Mouse (Mus musculus) lung, postnatal 10 days (tissue): ENCODE measurements around the gene Rragd.
"Not testable (repeated sequence)": the region's sequence is repeated elsewhere in the genome, so short reads cannot be mapped to it uniquely, and the experiment has no call there.

Experiments
- DNase-seq: peaks from one replicate; pipeline ENCODE4 v3.0.0; 2021

Gene Rragd

GRCm38 (mm10) chr4:32987006-32987405, 4.2 kb downstream of the Rragd start:
- DNase-seq, result no peak

DNA sequence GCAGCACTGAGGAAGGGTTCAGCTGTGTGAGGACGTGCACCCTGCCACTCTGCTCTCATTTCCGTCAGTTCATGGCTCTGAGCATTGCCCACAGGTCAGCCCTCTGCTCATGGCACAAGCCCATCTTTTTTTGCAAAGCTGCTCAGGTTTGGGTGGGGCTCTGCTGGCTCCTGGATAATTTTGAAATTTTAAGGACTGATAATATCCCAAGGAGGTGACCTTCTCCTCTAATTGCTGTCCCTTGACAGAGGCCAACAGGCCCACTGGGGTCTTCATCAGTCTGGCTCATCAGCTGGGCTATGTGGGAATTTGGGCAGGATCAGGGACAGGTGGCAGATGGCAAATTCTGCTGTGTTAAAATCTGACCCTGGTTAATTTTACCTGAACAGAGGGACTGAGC, 6.5 kb downstream of the Rragd start:
- no peak for DNase-seq

GRCm38 (mm10) chr4:32994168-32994567, 11.3 kb downstream of the Rragd start:
- DNase-seq, result no peak

DNA sequence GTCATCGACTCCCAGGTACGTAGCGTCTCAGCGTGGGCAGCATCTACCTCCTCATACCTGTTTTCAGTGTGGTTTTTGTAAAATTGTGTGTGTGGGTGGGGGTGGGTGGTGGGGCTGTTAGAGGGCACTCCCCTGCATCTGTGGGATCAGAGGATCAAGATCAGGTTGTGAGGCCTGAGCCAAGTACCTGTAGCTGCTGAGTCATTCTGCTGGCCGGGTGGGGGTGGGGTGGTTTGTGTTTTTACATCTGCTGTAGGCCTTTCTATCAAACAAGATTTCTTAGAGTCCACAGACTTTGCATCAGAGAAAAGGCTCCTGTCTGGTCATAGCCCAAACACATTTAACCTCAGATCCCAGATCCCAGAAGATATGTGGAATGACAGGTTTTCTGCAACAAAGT, 13.2 kb downstream of the Rragd start:
- no peak for DNase-seq

DNA sequence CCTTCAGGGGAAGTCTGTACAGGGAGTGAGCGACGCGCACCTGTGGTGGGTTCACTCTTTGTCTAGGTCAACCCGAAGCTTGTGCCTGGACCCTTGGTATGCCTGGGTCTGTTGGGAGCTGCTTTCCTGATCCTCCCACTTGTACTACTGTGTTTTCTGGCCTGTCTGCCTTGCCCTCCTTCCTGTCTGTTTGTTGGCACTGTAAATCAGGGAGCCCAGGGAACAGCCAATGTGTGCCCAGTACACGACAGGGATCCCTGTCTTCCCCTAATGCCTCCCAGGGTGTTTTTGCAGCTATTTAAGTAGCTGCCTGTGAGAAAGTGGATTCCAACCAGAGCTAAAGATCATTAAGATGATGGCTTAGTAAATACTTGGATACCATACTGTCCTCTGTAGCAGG, 14.7 kb downstream of the Rragd start:
- no peak for DNase-seq

DNA sequence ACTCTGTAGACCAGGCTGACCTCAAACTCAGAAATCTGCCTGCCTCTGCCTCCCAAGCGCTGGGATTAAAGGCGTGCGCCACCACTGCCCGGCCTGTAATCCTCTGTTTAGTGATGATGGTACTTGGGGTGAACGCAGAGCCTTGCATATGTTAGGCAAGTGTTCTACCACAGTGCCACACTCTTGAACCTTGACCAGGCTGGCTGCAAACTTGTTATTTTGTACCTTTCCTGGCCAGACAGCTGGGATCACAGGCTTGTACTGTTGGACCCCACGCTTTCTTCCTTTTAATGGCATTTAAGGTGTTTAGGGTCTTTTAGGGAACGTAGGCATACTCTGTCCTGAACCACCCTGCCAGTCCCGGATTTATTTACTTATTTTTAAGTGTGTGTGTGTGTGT, 16.2 kb downstream of the Rragd start:
- DNase-seq, result no peak

DNA sequence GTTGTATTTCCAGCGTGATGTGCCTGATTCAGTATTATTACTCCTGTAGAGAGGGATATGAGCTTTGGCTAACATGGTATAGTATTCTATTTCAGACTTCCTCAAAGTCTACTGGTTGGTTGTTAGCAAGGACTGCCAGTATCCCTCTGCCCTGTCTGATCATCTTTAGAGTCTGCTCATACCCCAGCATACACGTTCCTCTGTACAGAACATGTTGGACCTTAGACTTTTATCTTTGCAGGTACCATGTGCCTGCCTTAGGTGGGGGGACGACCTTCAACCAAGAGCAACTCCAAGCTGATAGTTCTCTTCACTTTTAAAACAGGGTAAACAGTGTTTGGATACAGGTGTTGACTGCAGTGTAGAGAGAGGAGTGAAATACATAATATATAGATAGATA, 19.2 kb downstream of the Rragd start:
- DNase-seq, result no peak

DNA sequence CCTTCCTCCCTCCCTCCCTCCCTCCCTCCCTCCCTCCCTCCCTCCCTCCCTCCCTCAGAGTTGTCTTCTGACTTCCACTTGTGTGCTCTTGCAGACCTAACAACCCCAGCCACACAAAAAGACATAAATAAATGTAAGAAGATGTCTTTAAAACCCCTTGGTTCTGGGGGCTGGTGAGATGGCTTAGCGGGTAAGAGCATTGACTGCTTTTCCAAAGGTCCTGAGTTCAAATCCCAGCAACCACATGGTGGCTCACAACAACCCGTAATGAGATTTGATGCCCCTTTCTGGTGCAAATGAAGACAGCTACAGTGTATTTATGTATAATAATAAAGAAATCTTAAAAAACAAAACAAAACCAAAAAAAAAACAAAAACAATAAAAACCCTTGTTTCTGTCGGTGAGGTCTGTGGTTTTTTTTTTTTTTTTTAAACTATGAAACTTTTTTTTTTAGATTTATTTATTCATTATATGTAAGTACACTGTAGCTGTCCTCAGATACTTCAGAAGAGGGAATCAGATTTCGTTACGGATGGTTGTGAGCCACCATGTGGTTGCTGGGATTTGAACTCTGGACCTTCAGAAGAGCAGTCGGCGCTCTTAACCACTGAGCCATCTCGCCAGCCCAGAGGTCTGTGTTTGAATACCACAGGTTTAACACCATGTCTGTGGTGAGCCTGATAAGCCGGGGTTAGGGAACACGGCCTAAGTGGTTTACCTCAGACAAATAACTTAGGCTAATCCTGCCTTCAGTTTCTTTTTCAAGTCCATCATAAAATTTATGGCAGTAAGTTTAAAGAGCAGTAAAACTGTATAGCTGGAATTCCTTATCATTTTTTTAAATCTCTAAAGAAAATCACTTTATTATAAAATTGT, 23.0 kb downstream of the Rragd start:
- not testable (repeated sequence) for DNase-seq

DNA sequence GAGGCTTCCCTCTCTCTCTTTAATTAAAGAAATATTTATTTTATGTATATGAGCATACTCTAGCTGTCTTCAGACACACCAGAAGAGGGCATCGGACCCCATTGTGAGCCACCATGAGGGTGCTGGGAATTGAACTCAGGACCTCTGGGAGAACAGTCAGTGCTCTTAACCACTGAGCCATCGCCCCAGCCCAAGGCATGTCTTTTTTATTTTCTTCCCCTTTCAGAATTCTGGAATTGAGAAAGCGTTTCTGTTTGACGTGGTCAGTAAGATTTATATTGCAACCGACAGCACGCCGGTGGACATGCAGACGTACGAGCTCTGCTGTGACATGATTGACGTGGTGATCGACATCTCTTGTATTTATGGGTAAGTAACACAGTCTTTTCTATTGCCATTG, 24.0 kb downstream of the Rragd start:
- DNase-seq, result no peak

GRCm38 (mm10) chr4:33007443-33008217, 24.8 kb downstream of the Rragd start:
- no peak for DNase-seq

DNA sequence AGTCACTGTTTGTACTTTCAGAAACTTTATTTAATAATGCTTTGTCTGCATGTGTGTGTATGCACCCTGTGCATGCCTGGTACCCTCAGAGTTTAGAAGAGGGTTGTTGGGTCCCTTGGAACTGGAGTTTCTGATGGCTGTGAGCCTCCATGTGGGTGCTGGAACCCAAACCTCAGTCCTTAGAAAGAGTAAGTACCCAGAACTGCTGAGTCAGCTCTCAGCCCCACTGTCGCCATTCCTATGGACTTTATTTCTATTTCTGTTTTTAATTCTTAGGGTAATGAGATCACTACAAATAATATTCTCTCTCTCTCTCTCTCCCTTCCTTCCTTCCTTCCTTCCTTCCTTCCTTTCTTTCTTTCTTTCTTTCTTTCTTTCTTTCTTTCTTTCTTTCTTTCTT, 27.2 kb downstream of the Rragd start:
- no peak for DNase-seq

DNA sequence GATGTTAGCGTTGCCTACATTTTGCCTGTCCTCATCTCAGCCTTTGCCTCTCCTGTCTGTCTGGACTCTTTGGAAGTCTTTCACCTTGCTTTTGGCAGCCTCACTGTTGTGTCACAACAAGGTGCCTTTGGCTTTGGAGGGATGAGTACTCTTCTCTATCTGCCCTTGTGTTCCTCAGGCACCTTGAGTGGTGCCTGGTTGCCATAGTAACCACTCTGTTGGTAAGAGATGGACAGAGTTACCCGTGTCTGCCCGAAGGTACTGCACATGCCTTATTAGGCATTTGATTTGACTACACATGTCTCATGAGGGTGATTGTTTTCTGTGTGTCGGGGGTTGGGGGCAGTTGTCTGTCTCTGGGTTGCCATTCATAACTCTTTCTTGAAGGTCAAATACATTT, 29.6 kb downstream of the Rragd start:
- no peak for DNase-seq

- DNase-seq, result peak; percentile 89
These were observed 35.6 kb downstream of the Rragd start for GRCm38 (mm10) chr4:33018361-33018999.

- peak; percentile 17 for DNase-seq
These were observed 41.6 kb downstream of the Rragd start for GRCm38 (mm10) chr4:33024420-33024819.

DNA sequence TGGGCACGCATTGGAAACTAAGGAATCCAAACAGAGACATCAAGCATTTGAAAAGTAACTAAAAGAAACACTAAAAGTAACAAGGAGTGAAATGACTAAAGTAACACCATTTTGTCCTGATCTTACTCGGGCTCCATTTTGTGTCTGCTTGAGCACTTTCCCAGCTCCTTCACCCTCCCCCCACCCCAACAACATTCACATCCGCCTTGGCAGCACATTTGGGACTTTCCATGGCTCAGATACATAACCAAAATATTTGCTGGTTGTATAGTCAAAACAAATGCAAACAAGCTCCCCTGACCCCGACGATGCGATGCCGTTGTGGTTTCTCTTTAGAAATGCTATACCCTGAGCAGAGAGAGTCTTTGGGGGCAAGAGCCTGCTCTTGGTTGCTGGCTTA, 46.3 kb downstream of the Rragd start:
- DNase-seq, result no peak

- peak; percentile 19 for DNase-seq
These were observed 47.7 kb downstream of the Rragd start for GRCm38 (mm10) chr4:33030264-33031194.

GRCm38 (mm10) chr4:33031195-33031960, 48.5 kb downstream of the Rragd start, which contains the start of gene Ube2j1:
Gene Ube2j1, plus strand, starts transcription at chr4:33031416.
- DNase-seq, result peak; percentile 93

DNA sequence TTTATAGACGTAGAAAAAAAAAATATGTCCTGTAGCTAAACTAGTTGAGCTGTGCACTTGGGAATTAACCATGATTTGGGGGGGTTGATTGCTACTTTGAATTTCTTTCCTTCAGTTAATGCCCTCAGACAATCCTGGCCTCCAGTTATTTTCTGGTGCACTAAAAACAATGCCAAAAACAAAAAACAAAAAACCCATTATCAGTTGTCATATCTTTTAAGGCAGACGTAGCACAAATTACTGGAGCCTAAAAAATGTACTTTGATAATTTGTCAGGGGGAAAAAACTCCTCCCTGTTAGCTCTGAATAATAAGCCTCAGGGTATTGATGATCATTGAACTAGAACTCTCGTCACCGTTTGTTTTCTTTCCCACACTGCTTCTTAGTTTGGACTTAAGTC, 49.2 kb downstream of the Rragd start:
- DNase-seq, result no peak

GRCm38 (mm10) chr4:33033515-33033914, 50.7 kb downstream of the Rragd start:
- DNase-seq, result no peak

GRCm38 (mm10) chr4:33039826-33040225, 57.0 kb downstream of the Rragd start:
- no peak for DNase-seq

DNA sequence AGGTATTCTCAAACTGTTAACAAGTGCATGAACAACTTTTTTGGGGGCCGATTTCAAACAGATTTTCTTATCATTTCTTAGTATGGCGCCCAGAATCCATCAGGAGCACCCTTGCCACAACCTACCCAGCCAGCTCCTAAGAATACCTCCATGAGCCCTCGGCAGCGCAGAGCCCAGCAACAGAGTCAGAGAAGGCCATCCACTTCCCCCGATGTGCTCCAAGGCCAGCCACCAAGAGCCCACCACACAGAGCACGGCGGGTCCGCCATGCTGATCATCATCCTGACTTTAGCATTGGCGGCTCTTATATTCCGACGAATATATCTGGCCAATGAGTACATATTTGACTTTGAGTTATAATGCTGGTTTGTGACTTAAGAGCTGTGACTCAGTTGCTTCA, 66.8 kb downstream of the Rragd start:
- DNase-seq, result no peak

GRCm38 (mm10) chr4:33052055-33052454, 69.2 kb downstream of the Rragd start:
- DNase-seq, result no peak
